Mouse (Mus musculus) midbrain, embryonic 16.5 days (tissue): Measurements from ENCODE around the gene Doxl2. TPM values are rescaled to one million over a fixed set of nuclear protein-coding genes. Genes with fewer than 3 reads are reported as not detected.

ENCODE experiments used
- ATAC-seq: fragments of 200-750 bp; cut with Nextera tagmentation; 2 replicates; pipeline ENCODE4 v1.8.0; 2017; ENCODE audit warnings: moderate TSS enrichment
- H3K27ac ChIP-seq: fragments of 300-500 bp; sonication (generic); 2 replicates; pipeline ENCODE4 v1.5.1; 2014; ENCODE audit warnings: mild to moderate bottlenecking, low read length, mixed read lengths
- H3K27me3 ChIP-seq: fragments of 300-500 bp; sonication (generic); 2 replicates; pipeline ENCODE4 v1.6.1; 2014; ENCODE audit warnings: low read depth, low read length, mixed read lengths; ENCODE audit not compliant: control insufficient read depth, insufficient read depth
- H3K36me3 ChIP-seq: fragments of 300-500 bp; sonication (generic); 2 replicates; pipeline ENCODE4 v1.6.1; 2014; ENCODE audit warnings: mild to moderate bottlenecking, low read length, moderate library complexity, mixed read lengths; ENCODE audit not compliant: control insufficient read depth, insufficient read depth
- H3K4me1 ChIP-seq: fragments of 300-500 bp; sonication (generic); 2 replicates; pipeline ENCODE4 v1.6.1; 2014; ENCODE audit warnings: mild to moderate bottlenecking, low read length, mixed read lengths; ENCODE audit not compliant: control insufficient read depth, insufficient read depth
- H3K4me2 ChIP-seq: fragments of 300-500 bp; sonication (generic); 2 replicates; pipeline ENCODE4 v1.6.1; 2014; ENCODE audit warnings: mild to moderate bottlenecking, low read length, mixed read lengths
- H3K4me3 ChIP-seq: fragments of 300-500 bp; sonication (generic); 2 replicates; pipeline ENCODE4 v1.5.1; 2014; ENCODE audit warnings: low read depth, mild to moderate bottlenecking, low read length, moderate library complexity, mixed read lengths
- H3K9ac ChIP-seq: fragments of 300-500 bp; sonication (generic); 2 replicates; pipeline ENCODE4 v1.6.1; 2014; ENCODE audit warnings: low read depth, low read length, mixed read lengths
- H3K9me3 ChIP-seq: fragments of 300-500 bp; sonication (generic); replicated peaks from 2 replicates; pipeline ENCODE4 v1.6.1; 2014; ENCODE audit warnings: mild to moderate bottlenecking, low read length, mixed read lengths; ENCODE audit not compliant: control insufficient read depth, poor library complexity, severe bottlenecking
- WGBS: fragments of 180-500 bp; shearing (Covaris S2); extraction: QIAGEN DNeasy Blood & Tissue Kit; methylation state at CpG from one replicate; pipeline ENCODE4 v1.1.7; 2014; 5-methylcytosine and 5-hydroxymethylcytosine counted together
- polyA plus RNA-seq: library from polyadenylated mRNA; unstranded; fragments of >200 nt; fragmentation: Nextera tagmentation; extraction: Ambion mirVana; gene quantifications from 2 replicates; pipeline ENCODE4 v1.2.1, GENCODE M21; 2015

Gene Doxl2
- not detected in 2 replicates for polyA plus RNA-seq

DNA sequence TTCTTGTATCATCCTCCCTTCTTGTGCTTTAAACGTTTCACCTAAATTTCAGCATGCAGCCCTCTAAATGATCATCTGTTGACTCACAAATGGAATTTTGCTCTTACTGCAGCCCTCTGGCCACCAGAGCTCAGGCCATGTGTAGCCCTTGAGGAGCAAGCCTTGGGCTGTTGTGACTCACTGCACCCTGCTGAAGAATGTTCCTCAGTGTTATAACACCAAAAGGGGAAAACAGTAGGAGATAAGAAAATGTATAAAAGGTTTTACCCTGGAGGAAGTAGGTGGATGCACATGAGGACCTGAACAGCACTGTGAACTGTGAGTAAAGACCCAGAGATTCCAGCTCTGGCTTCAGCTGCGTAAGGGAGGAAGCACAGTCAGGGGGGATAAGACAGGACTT, at the start of gene Doxl2:
Doxl2 (plus strand) TSS at position 301 of the 400 bp plus-strand sequence.
- no peaks in the 10 kb centered on the region for H3K36me3 ChIP-seq
- no peaks in the 10 kb centered on the region for H3K4me1 ChIP-seq
- 96% methylated on average over 2 of the region's 2 CpGs for WGBS
- H3K27ac ChIP-seq, result no peak within 1 kb of the TSS
- H3K9ac ChIP-seq, result no peak within 1 kb of the TSS
- H3K27me3 ChIP-seq, result no peaks in the 10 kb centered on the region
- H3K9me3 ChIP-seq, result no peaks in the 10 kb centered on the region
- no peak within 1 kb of the TSS for H3K4me2 ChIP-seq
- no peak within 1 kb of the TSS for H3K4me3 ChIP-seq
- ATAC-seq, result no peak

DNA sequence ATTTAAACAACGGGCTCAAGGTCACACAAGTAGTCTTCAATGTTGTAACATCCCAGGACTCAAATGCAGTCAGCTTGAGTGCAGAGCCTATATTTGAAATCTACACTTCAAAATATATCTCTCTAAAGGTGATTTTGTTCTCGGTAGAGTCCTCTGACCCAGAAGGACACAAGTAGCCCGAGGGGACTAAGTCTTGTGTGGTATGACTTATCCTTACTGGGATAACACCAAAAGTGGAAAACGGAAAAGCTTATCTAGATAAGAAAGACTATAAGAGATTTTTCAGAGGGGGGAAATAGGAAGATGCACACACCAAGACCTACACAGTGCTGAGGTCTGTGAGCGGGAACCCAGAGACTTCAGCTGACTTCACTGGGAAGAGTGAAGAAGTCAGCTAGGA, 45.2 kb upstream of the Doxl2 start, which contains the start of gene 1600015I10Rik:
1600015I10Rik (plus strand) TSS at position 301 of the 400 bp plus-strand sequence.
- H3K9ac ChIP-seq, result no peak within 1 kb of the TSS
- H3K27me3 ChIP-seq, result no peaks in the 10 kb centered on the region
- no peaks in the 10 kb centered on the region for H3K4me1 ChIP-seq
- no peaks in the 10 kb centered on the region for H3K36me3 ChIP-seq
- no peak for ATAC-seq
- H3K27ac ChIP-seq, result no peak within 1 kb of the TSS
- H3K4me3 ChIP-seq, result no peak within 1 kb of the TSS
- no peak within 1 kb of the TSS for H3K4me2 ChIP-seq
- H3K9me3 ChIP-seq, result no peaks in the 10 kb centered on the region
- WGBS, result 96% methylated on average over 5 of the region's 5 CpGs

DNA sequence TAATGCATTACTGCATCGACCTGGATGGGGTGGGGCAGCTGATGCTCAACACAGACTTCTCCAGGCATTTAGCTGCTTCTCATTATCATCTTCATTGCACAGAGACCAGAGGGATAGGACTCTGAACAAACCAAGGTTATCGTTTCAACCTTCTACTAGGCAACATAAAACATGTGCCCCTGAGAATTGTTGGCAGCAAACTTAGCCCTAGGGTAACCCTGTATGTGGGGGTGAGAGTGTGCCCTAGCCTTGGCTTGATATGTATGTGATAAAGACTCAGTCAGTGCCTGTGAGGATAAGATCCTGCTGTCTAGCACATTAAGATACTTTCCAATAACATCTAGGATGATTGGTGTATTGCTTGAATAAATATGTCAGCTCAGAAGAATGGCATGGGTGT, 25.2 kb upstream of the Doxl2 start:
- Histone ChIP-seq H3K27ac (no peak overlapping the region), H3K36me3 (no peaks in the 10 kb centered on the region), H3K4me3 (no peak overlapping the region), H3K9me3 (no peaks in the 10 kb centered on the region), H3K4me2 (no peak overlapping the region), H3K27me3 (no peaks in the 10 kb centered on the region), H3K4me1 (no peaks in the 10 kb centered on the region), H3K9ac (no peak overlapping the region)
- no peak for ATAC-seq
- WGBS, result 69% methylated on average over 2 of the region's 2 CpGs

- H3K4me1 ChIP-seq, result no peaks in the 10 kb centered on the region
- WGBS, result 87% methylated on average over 5 of the region's 5 CpGs
- H3K9me3 ChIP-seq, result no peaks in the 10 kb centered on the region
- H3K27ac ChIP-seq, result no peak overlapping the region
- no peak overlapping the region for H3K4me3 ChIP-seq
- ATAC-seq, result no peak
- H3K4me2 ChIP-seq, result no peak overlapping the region
- no peaks in the 10 kb centered on the region for H3K36me3 ChIP-seq
- no peaks in the 10 kb centered on the region for H3K27me3 ChIP-seq
- no peak overlapping the region for H3K9ac ChIP-seq
Measured at GRCm38 (mm10) chr6:48950676-48951075, 24.1 kb upstream of the Doxl2 start.

DNA sequence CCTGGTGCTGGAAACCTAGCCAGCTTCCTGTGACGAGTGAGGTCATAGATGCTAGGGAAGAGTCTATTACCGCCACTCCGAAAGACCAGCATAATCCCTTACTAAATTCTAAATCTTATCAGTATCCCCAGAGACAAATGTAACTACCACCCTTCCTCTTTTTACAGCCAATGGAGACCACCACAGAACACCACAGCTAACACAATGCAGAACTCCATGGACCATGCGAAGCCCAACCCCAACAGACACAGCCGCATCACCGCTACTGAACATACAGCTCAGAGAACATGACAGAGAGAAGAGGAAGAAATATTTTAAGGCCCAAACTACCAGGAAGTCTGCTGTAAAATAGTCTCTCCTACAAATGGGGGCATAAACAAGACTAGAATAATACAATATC, 23.1 kb upstream of the Doxl2 start:
- H3K4me1 ChIP-seq, result no peaks in the 10 kb centered on the region
- H3K9me3 ChIP-seq, result no peaks in the 10 kb centered on the region
- no peaks in the 10 kb centered on the region for H3K27me3 ChIP-seq
- ATAC-seq, result no peak
- no peak overlapping the region for H3K27ac ChIP-seq
- H3K4me2 ChIP-seq, result no peak overlapping the region
- H3K36me3 ChIP-seq, result no peaks in the 10 kb centered on the region
- no peak overlapping the region for H3K4me3 ChIP-seq
- WGBS, result 93% methylated on average over 6 of the region's 6 CpGs
- no peak overlapping the region for H3K9ac ChIP-seq

- 89% methylated on average over 5 of the region's 5 CpGs for WGBS
- no peak overlapping the region for H3K4me2 ChIP-seq
Measured at GRCm38 (mm10) chr6:48953220-48953619, 21.5 kb upstream of the Doxl2 start.

DNA sequence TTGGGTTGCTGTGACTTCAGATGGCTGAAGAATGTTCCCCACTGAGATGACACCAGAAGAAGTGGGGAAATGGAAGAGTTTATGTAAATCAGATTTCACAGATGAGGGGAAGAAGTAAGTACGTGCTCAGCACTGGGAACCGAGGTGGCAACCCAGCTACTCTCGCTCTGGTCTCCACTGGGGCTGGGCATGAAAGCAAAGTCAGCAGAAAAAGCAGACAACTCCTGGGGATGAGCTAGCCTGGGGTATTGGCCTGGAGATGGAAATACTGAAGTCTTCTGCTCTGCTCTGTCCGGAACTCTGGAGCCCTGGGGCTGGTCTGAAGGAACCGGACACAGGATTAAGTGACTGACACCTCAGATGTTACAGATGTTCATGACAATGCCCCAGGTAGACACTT, 20.6 kb upstream of the Doxl2 start:
- H3K27ac ChIP-seq, result no peak overlapping the region
- no peaks in the 10 kb centered on the region for H3K36me3 ChIP-seq
- no peaks in the 10 kb centered on the region for H3K4me1 ChIP-seq
- no peak overlapping the region for H3K4me2 ChIP-seq
- ATAC-seq, result no peak
- 76% methylated on average over 5 of the region's 5 CpGs for WGBS
- no peak overlapping the region for H3K9ac ChIP-seq
- no peak overlapping the region for H3K4me3 ChIP-seq
- no peaks in the 10 kb centered on the region for H3K9me3 ChIP-seq
- H3K27me3 ChIP-seq, result no peaks in the 10 kb centered on the region

More at GRCm38 (mm10) chr6:48953220-48953619, 21.5 kb upstream of the Doxl2 start:
- Histone ChIP-seq H3K27me3 (no peaks in the 10 kb centered on the region), H3K9me3 (no peaks in the 10 kb centered on the region), H3K27ac (no peak overlapping the region), H3K4me3 (no peak overlapping the region), H3K4me1 (no peaks in the 10 kb centered on the region), H3K9ac (no peak overlapping the region), H3K36me3 (no peaks in the 10 kb centered on the region)
- ATAC-seq, result no peak

GRCm38 (mm10) chr6:48954946-48955345, 19.8 kb upstream of the Doxl2 start:
- Histone ChIP-seq H3K9ac (no peak overlapping the region), H3K9me3 (no peaks in the 10 kb centered on the region), H3K27me3 (no peaks in the 10 kb centered on the region), H3K4me2 (no peak overlapping the region), H3K4me1 (no peaks in the 10 kb centered on the region), H3K36me3 (no peaks in the 10 kb centered on the region), H3K27ac (no peak overlapping the region), H3K4me3 (no peak overlapping the region)
- 60% methylated on average over 1 of the region's 1 CpGs for WGBS
- no peak for ATAC-seq

GRCm38 (mm10) chr6:48956785-48957184, 18.0 kb upstream of the Doxl2 start:
- Histone ChIP-seq H3K4me2 (no peak overlapping the region), H3K36me3 (no peaks in the 10 kb centered on the region), H3K27ac (no peak overlapping the region), H3K9ac (no peak overlapping the region), H3K4me3 (no peak overlapping the region), H3K27me3 (no peaks in the 10 kb centered on the region), H3K4me1 (no peaks in the 10 kb centered on the region), H3K9me3 (no peaks in the 10 kb centered on the region)
- 89% methylated on average over 4 of the region's 4 CpGs for WGBS
- no peak for ATAC-seq
